Mouse (Mus musculus): ENCODE measurements around the gene Gprin2.

DNA sequence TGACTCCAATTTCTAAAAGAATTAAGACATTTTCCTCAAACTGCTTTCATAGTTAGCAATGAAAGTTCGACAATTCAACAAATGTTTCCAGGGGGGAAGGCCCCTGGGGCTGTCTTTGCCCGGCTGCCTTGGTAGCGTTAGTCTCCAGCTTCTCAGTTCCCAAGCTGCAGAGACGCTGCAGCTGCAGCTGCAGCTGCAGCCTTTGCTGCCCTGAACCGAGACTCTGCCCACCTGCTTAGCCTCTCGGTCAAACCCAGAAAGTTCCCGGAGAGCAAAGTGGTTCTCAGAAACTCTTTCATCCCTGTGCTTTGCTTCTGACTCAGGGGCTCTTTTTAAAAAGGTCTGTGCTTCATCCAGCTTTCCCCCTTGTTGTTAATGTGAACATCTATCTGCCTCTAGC is 30.9 kb upstream of the Gprin2 start:
- no peak for TF ChIP-seq CTCF (IDR thresholded peaks at IDR 0.05; ENCODE audit: extremely low read depth, insufficient read depth, low read length)
- TF ChIP-seq POLR2A (IDR thresholded peaks at IDR 0.05; ENCODE audit: extremely low read depth, insufficient read depth, low read length), result no peak
